Mouse (Mus musculus): ENCODE measurements around the gene Bhlhe40. TPM values are rescaled to one million over a fixed set of nuclear protein-coding genes. Genes with fewer than 3 reads are reported as not detected.
A peak's percentile ranks its signal among the peaks of the same experiment; 100 is the strongest.

The Bhlhe40 gene
- total RNA-seq, 2 experiments from 2014 or later, result 15.2 TPM; not detected in 1

DNA sequence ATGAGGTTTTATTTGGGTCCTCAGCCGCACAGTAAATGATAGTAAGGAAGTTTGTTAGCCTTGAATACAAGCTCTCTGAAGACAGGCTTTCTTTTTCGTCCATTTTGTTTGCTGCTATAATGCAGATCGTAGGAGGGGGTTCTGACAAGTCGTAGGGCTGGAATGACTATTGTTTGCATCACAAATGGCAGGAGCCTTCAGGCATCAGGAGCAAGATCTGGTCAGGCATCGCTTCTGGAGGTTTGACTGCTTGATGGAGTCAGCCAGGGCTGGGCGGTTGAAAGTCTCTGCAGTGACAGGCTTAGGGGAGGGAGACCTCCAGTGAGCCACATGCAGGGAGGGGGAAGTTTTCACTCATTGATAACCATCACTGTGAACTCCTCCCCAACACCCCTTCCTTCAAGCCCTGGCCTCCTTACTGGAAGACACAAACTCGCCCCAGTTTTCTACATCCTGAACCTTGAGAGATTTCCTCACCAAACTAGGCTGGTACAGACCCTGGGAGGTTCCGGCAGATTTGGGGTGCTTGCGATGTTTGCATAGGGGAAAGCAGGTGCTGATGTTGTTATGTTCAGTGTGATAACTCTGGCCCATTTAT lies 25.4 kb downstream of the Bhlhe40 start:
- no peak for ATAC-seq (replicated peaks; ENCODE audit: low FRiP score, low TSS enrichment, poor library complexity, severe bottlenecking)

DNA sequence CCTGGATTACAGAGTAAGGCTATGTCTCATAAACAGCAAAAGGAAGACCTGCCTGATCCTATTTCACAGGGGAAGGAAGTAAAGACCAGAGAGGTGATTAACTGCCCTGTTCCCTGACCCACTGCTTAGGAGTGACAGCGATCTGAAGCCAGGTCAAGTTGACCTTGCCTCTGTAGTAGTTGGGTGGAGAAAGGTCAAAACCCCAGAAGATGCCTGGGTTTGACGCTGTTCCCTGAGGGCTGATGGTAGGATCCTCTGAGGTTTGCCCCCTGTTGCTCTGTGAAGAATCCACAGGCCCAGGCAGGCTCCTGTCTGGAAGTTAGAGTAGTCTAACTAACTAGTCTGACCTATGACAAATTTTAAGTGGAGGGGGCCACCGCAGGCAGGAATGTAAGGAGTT lies 26.5 kb downstream of the Bhlhe40 start:
- no peak for ATAC-seq (replicated peaks; ENCODE audit: low FRiP score, low TSS enrichment, poor library complexity, severe bottlenecking)

DNA sequence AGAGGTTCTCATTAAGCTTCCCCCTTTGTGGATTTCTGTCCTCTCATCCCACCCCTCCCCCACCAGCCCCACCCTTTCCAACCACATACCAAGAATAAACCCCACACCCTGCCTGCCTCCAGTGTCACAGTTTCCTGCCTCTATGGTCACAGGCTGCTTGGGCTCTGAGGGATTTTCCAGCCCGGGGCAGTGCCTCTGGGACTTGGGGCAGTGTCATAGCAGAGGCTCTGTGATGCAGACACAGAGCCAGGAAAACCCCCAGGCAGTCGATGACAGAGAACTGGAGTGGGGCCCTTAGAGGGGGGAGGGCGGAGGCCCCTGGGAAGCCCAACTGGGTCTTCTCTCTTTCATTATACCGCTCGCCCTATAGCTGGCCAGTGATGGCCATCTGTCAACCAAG lies 27.9 kb downstream of the Bhlhe40 start:
- peak; percentile 58 for ATAC-seq (replicated peaks; ENCODE audit: low FRiP score, low TSS enrichment, poor library complexity, severe bottlenecking)

DNA sequence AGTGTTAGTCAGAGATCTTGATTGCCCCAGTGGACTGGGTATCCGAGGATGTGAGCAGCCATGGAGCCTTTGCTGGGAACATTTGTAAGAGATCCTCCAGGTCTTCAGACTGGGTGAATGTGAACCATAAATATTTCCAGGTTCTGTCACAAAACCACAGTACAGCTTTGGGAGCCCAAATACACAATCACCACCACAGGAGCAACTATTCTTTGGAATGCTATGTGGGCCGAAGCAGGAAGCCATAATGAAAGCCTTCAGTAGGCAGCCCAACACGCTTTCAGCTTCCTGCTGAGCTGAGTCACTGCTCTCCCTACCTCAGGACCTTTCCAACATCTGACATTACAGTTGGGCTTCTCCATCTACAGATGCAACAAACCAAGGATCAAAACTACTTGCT lies 32.6 kb downstream of the Bhlhe40 start:
- no peak for ATAC-seq (replicated peaks; ENCODE audit: low FRiP score, low TSS enrichment, poor library complexity, severe bottlenecking)

DNA sequence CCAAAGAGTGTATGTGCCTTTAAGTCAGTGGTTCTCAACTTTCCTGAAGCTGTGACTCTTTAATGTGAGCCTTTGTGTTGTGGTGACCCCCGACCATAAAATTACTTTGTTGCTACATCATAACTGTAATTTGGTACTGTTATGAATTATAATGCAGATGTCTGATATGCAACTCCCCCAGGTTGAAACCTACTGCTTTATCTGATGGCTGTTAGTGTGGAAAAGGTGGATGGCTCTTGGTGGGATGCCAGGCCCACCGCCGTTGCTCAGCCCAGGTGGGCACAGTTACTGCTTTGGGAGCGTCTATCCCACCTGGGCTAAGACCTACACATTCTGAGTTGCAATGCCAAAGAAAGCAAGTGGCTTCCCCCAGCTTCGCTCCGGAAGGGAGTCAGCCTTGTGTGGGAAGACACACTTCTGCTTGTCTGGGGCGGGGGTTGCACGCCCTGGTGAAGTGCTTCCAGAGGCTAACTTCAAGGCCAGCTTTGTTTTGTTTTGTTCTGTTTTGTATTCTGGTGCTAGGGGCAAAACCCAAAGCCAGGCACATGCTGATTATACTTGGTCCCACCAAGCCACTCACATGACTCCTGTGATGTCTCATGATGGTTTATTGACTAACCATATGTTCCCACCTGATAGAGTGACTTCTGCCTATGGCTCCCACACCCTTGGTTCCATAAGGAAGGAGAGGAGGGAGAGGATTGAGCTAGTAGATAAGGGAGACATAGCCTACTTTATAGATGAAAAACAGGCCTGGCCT lies 34.7 kb downstream of the Bhlhe40 start:
- ATAC-seq (replicated peaks; ENCODE audit: low FRiP score, low TSS enrichment, poor library complexity, severe bottlenecking), result peak; percentile 59

DNA sequence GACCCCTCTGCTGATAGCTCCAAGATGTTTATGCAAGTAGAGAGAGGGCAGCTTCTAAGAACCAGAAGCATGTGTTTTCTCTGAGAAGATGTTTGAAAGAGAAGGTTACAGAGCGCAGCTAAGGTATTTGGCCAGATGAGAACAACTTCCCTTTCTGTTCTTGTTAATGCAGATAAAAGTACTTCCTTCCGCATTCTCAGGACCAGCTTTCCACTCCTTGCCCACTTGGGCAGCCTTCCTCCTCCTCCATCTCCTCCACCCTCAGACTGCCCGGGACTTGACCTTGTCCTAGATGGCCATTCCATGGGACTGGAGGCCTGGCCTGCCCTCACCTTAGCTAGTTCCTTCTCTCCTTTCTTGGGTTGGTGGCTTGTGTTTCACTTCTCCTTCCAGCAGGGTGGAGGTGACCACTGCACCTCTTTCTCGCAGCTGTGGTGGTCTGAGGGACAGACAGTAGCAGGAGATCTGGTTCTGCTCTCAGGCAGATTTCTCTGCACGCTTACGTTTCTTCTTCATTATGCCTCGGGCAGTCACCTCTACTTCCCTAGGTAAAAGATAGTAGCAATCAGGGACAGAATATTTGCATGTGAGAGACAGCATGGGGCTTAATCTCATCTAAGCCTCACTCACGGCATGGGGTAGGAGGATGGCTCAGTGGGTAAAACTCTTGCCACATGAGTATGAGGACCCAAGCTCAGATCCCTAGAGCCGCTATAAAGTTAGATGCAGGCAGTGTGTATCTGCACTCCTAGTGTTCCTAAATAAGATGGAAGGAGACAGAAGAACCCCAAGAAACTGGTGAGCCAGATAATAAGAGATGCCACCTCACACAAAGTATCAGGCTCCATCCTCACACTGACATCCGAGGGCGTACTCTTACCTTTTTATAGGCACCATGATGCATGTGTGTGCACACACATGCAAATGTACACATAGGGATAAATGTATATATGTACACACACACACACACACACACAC lies 35.7 kb downstream of the Bhlhe40 start:
- ATAC-seq (replicated peaks; ENCODE audit: low FRiP score, low TSS enrichment, poor library complexity, severe bottlenecking), result 0 out of 2 replicates have a peak, but pooled peaks have one; percentile 24

DNA sequence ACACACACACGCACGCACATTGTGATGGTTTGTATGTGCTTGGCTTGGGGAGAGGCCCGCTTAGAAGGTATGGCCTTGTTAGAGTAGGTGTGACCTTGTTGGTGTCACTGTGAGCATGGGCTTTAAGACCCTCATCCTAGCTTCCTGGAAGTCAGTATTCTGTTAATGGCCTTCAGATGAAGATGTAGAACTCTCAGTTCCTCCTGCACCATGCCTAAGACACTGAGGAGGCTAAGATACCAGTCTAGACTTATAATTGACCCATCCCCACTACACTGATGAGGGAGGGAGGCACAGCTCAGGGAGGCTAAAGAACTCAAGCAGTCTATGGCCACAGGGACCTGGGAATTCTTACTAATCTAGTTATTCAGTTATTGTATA lies 36.4 kb downstream of the Bhlhe40 start:
- no peak for ATAC-seq (replicated peaks; ENCODE audit: low FRiP score, low TSS enrichment, poor library complexity, severe bottlenecking)

DNA sequence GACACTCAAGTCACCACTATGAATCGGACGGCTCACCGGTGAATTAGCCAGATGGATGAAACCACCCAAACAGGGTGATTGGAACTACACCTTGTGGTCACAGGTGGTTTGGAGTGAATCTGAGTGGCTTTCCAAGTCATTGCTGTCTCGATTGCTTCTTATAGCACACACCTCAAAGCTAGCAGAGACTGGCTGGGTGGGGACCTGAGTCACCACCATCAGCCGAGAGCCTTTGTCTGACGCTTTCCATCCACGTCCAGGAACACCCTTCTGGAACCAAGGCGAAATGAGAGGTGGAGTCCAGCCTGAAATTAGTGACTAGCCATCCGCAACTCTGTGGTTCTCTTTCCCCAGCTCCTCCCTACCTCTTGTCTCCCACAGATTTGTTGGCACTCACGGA lies 36.9 kb downstream of the Bhlhe40 start:
- ATAC-seq (replicated peaks; ENCODE audit: low FRiP score, low TSS enrichment, poor library complexity, severe bottlenecking), result no peak

DNA sequence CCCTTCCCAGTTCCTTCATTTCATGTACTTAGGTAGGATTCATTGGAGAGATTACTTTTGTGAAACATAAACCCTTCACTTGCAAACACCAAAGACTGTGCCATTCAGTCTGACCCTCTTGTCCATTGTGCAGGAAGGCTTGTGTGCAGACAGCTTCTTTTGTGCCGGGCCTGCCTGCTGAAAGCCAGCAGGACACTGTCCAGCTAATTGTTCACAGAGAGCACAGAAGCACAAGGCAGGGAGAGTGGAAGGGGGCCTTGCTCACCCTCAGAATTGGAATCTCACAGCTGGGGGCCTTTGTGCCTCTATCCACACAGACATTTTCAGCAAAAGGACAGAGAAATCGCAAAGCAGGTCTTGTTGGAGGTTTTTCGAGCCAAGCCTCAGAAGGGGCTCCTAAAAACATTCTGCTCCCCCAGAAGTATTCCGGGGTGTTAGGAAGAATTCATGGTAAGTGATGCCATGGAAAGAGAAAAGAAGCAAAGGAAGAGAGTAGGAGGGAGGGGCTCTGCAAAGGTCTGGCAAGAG lies 38.0 kb downstream of the Bhlhe40 start:
- ATAC-seq (replicated peaks; ENCODE audit: low FRiP score, low TSS enrichment, poor library complexity, severe bottlenecking), result no peak

DNA sequence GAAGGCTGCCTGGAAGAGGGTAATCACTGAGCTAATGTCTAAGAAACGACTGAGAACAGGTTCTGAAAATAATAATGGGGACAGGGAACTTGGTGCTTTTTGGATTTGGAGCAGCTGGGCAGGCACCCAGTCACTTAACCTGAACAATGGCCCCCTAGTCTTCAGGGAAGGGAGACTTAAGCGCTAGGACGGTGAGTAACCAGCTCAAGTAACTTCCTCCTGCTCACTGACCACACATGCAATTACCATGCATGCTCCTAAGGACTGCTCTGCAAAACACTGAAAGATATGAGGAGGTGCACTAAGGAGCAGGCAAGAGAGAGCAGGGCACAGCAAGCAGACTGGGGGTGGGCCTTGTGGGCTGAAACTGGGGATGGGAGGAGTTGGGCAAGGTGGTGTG lies 39.2 kb downstream of the Bhlhe40 start:
- no peak for ATAC-seq (replicated peaks; ENCODE audit: low FRiP score, low TSS enrichment, poor library complexity, severe bottlenecking)

DNA sequence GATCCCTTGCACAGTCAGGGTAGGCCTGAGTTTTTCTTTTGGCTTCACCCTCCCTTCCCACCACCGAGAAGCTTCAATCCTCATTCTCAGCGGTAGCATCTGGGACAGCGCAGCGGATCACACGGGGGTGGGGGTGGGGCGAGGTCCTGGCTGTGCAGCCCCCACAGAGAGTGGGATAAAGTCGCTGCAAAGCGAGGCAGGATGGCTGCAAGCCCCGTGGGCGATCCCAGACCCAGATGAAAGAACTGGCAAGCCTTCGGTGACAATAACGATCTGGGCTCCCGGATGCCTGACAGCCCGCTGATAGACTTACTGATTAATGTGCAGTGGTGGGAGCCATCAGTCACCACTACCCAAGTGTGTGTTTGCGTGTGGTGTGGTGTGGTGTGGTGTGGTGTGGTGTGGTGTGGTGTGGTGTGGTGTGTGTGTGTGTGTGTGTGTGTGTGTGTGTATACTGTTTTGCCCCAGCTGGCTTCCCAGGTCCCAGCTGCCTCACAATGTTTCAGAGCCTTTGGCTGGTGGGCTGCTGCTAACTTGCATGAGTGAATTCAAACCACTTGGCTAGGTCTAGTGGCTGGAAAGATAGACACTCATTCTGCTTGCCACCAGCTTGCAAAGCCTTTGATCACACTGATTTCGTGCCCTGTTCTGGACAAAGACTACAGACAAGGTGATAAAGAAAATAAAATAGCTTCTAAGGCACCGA lies 40.4 kb downstream of the Bhlhe40 start:
- ATAC-seq (replicated peaks; ENCODE audit: low FRiP score, low TSS enrichment, poor library complexity, severe bottlenecking), result no peak

DNA sequence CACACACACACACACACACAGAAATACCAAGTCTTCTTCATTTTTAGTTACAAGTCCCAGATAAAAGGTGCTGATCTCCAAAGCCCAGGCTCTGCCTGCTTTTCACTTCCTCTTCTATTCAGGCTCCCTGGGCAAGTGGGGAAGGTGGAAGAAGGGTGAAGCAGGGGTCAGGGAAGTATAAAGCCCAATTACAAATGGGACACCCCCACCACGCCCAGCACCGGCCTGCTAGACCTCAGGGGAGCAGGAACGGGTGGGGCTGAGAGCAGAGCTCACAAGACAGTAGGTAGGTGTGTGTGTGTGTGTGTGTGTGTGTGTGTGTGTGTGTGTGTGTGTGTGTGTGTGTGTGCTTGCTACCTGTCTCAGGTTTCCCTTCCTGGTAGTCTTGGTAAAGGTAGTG lies 42.2 kb downstream of the Bhlhe40 start:
- ATAC-seq (replicated peaks; ENCODE audit: low FRiP score, low TSS enrichment, poor library complexity, severe bottlenecking), result no peak

DNA sequence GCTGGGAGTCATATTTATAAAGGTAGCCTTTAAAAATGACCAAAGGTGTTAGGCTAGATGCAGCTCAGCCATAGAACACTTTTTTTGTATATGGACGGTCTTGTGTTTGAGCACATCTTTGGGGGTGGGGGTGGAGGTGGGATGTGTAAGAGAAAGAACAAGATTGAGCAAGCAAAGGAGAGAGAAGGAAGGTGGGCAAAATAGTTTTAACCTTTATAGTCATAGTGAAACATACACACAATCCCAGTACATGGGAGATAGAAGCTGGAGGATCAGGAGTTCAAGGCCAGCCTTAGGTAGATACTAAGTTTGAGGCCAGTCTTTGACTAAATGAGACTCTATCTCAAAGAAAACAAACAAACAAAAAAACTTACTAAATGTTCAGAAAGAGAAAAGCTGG lies 42.7 kb downstream of the Bhlhe40 start:
- no peak for ATAC-seq (replicated peaks; ENCODE audit: low FRiP score, low TSS enrichment, poor library complexity, severe bottlenecking)

DNA sequence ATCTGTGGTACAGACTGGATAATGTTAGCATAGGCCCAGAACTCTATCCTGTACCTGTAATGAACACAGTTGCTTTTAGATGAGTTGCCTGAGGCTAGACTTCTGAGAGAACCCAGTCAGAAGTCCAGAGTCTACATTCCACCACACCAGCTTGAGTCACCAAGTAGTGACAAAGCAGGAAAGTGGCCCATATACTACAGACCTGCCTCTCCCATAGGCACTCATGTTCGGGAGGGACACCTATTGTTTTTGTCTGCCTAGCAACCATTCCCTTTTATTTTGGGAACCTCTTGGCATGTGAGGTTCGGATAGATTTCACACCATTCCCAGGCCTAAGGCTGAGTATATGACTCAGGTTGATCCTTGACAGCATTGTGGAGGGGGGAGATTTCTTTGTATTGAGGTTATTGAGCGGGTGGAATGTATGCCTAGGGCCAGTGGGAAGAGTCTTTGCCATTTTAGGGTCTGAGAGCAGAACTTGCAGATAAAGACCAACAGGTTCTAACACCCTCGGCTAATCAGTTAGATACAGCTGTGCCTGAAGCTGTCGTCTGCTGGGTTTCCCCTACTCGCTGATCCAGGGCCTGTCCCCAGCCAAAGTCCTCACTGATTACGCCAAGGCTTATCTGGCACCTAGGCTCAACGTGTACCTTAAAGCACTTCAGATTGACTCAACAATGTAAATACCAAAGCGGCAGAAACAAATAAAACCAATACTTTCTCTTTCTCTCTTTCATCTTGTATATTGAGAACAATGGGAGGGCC lies 44.1 kb downstream of the Bhlhe40 start:
- ATAC-seq (replicated peaks; ENCODE audit: low FRiP score, low TSS enrichment, poor library complexity, severe bottlenecking), result peak; percentile 93

DNA sequence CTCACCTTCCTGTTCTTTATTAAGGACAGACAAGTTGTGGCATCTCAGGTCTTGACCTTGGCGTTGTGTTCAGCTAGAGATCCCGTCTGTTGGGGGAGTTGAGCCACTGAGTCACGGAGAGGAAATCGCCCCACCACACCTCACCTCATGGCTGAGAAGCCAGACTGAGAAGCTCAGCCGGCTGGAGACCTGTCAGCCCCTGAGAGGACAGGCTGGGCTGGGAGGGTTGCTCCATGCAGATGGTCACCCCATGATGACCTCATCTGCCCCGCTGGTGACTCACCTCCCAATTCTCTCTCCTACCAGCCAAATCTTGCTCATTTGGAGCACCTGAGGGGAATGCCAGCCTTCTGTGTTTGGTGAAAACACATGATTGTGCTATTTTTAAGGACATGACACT lies 45.5 kb downstream of the Bhlhe40 start:
- ATAC-seq (replicated peaks; ENCODE audit: low FRiP score, low TSS enrichment, poor library complexity, severe bottlenecking), result no peak

DNA sequence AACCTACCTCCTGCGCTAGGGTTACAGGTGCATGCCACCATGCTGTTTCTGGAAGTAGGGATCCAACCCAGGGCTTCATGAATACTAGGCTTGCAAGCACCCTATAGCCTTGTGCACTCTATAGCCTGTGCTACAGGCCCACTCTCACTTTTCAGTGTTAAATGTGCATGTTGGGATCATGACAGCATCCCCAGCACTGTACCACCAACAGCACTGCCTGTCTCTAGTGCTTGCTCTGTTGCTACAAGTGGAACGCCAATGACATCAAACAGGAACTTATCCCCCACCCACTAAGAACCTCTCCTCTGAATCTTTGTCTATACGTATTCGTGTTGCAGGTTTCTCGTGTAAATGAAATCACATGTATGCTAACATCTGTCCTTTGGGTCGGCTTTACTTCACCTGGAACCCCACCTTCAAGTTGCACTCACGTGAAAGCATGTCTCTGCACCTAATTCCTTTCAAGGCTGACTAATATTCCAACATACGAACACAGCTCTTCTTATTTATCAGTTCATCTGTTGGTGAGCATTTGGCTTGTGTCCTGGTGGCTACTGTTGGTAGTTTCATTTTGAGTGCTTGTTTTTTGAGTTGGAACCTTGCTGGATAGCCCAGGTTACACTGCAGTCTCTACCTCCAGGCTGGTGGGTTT lies 46.7 kb downstream of the Bhlhe40 start:
- ATAC-seq (replicated peaks; ENCODE audit: low FRiP score, low TSS enrichment, poor library complexity, severe bottlenecking), result no peak

DNA sequence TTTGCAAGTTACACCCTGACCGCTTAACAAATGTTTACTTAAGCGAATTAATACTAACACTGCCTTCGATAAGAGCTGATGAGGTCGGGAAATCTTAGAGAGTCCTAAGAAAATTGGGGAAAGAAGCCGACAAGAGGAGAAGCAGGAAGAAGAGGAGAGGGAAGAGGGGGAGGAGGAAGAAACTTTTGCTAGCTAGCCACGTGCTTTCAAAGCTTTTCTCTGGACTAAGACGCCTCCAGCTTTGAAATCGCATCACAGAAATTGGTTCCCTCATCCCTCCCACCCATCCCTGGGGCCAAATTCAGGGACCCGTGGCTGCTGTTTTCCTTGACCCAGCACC lies 48.7 kb downstream of the Bhlhe40 start:
- no peak for ATAC-seq (replicated peaks; ENCODE audit: low FRiP score, low TSS enrichment, poor library complexity, severe bottlenecking)

DNA sequence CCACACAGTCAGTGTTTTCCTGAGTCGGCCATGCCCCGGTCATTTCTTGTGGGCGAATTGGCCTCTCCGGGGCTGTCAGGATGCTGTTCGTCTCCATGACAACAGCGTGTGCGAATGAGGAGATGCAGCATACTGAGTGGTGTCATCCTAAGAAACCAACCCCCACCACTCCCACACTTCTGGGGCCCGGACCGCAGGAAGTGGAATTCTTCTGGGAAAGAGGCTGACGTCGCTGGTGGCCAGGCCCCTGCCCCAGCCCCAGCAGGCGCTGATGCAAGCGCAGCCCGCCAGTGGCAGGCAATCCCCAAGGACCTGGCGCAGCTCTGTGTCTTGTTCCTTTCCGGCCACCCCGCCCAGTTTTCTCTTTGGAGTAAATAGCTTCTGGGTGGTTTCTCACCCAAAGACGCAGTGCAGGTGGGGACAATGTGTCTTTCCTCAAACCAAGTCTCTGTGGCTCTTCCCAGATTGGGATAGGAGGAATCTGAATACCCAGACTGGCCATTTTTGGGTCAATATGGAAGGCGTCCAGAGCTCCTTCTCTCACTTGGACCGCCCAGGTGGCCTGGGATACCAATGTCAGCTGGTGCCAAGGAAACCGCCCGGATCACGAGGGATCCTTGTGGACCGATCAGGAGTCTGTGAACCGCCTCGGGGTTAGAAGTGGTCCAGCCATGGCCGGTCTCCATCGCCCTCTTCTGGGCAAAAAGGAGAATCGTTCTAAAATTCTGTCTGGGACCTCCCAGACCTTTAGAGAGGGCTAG lies 49.2 kb downstream of the Bhlhe40 start:
- peak; percentile 77 for ATAC-seq (replicated peaks; ENCODE audit: low FRiP score, low TSS enrichment, poor library complexity, severe bottlenecking)

Data from megakaryocyte-erythroid progenitor cell, adult 5-6 weeks (primary cell).